Mouse (Mus musculus) CH12.LX (cell line): Measurements from ENCODE around the gene Ntm. TPM values are rescaled to one million over a fixed set of nuclear protein-coding genes. Genes with fewer than 3 reads are reported as not detected.

Source experiments
- DNase-seq: peaks from one replicate; pipeline ENCODE4 v3.0.0-alpha.2; 2013; ENCODE audit errors: extremely low read depth
- H3K27ac ChIP-seq: 2 replicates; pipeline ENCODE4 v1.5.1; 2012; ENCODE audit warnings: low read depth, mild to moderate bottlenecking, control low read depth, moderate library complexity; ENCODE audit not compliant: insufficient read depth
- H3K27me3 ChIP-seq: replicated peaks from 2 replicates; pipeline ENCODE3; 2012; ENCODE audit warnings: inconsistent platforms
- H3K36me3 ChIP-seq, 2 experiments: replicated peaks in 1 of 2; 2 replicates each; pipeline versions ENCODE3 to v1.6.1; 2012; ENCODE audit warnings: inconsistent platforms in 1 of 2, low read length in 1 of 2, mild to moderate bottlenecking in 1 of 2, mixed read lengths in 1 of 2, moderate library complexity in 1 of 2; ENCODE audit not compliant: control insufficient read depth in 1 of 2, insufficient read depth in 1 of 2
- H3K4me1 ChIP-seq, 2 experiments: 2 replicates each; pipeline ENCODE4 v1.6.1; 2012; ENCODE audit warnings: inconsistent platforms in 1 of 2, moderate library complexity in 1 of 2; ENCODE audit not compliant: insufficient read depth in 2 of 2, control insufficient read depth in 1 of 2
- H3K4me2 ChIP-seq: 2 replicates; pipeline ENCODE4 v1.6.1; 2012; ENCODE audit warnings: low read depth, mild to moderate bottlenecking, control low read depth; ENCODE audit not compliant: poor library complexity, insufficient read depth, severe bottlenecking
- H3K4me3 ChIP-seq, 3 experiments: fragments of 150-350 bp in 1 of 3; sonication (generic) in 1 of 3; replicated peaks in 1 of 3; 2 replicates each; pipeline versions ENCODE3 to v1.5.1; 2011 to 2012; ENCODE audit warnings: low read depth in 2 of 3, low read length in 2 of 3, mild to moderate bottlenecking in 2 of 3, moderate library complexity in 2 of 3, control low read depth in 1 of 3, improper control_type of control experiment in 1 of 3, inconsistent platforms in 1 of 3, mixed read lengths in 1 of 3; ENCODE audit not compliant: poor library complexity in 1 of 3
- H3K79me2 ChIP-seq: replicated peaks from 2 replicates; pipeline ENCODE4 v1.6.1; 2012; ENCODE audit warnings: mild to moderate bottlenecking, moderate library complexity; ENCODE audit not compliant: control insufficient read depth, poor library complexity, insufficient read depth, severe bottlenecking; ENCODE audit errors: extremely low read depth
- H3K9ac ChIP-seq: 2 replicates; pipeline ENCODE4 v1.6.1; 2012; ENCODE audit warnings: low read depth, mild to moderate bottlenecking, control low read depth, moderate library complexity; ENCODE audit not compliant: insufficient read depth
- H3K9me3 ChIP-seq: replicated peaks from 2 replicates; pipeline ENCODE3; 2012; ENCODE audit warnings: low read length, inconsistent platforms, mixed read lengths
- BHLHE40 ChIP-seq: IDR thresholded peaks from 2 replicates; pipeline ENCODE4 v1.6.1; 2011; ENCODE audit warnings: mild to moderate bottlenecking, low read depth, low read length, improper control_type of control experiment
- CTCF ChIP-seq, 2 experiments: IDR thresholded peaks in 1 of 2; conservative IDR thresholded peaks in 1 of 2; 2 replicates each; pipeline ENCODE4 v1.5.1; 2011 to 2012; ENCODE audit warnings: low read depth in 2 of 2, low read length in 2 of 2, improper control_type of control experiment in 1 of 2, inconsistent platforms in 1 of 2, mild to moderate bottlenecking in 1 of 2, moderate library complexity in 1 of 2
- E2F4 ChIP-seq: IDR thresholded peaks from 2 replicates; pipeline ENCODE4 v1.6.1; 2011; ENCODE audit warnings: low read depth, low read length, improper control_type of control experiment; ENCODE audit not compliant: insufficient replicate concordance
- ELF1 ChIP-seq: IDR thresholded peaks from 2 replicates; pipeline ENCODE4 v1.6.1; 2014; ENCODE audit warnings: low read depth, mild to moderate bottlenecking, inconsistent platforms, low read length, improper control_type of control experiment
- ETS1 ChIP-seq: conservative IDR thresholded peaks from 2 replicates; pipeline ENCODE4 v1.6.1; 2012; ENCODE audit warnings: low read depth, mild to moderate bottlenecking, inconsistent platforms, low read length, improper control_type of control experiment, moderate library complexity
- JUN ChIP-seq: IDR thresholded peaks from 2 replicates; pipeline ENCODE4 v1.6.1; 2011; ENCODE audit warnings: low read depth, mild to moderate bottlenecking, low read length, improper control_type of control experiment, moderate library complexity; ENCODE audit not compliant: insufficient read depth
- KAT2A ChIP-seq: IDR thresholded peaks from 2 replicates; pipeline ENCODE4 v1.6.1; 2012; ENCODE audit warnings: low read length, improper control_type of control experiment, inconsistent platforms; ENCODE audit not compliant: insufficient replicate concordance
- MAFK ChIP-seq: IDR thresholded peaks from 2 replicates; pipeline ENCODE4 v1.6.1; 2011; ENCODE audit warnings: low read length, improper control_type of control experiment; ENCODE audit not compliant: insufficient replicate concordance
- MAX ChIP-seq: IDR thresholded peaks from 2 replicates; pipeline ENCODE4 v1.6.1; 2011; ENCODE audit warnings: low read length, improper control_type of control experiment
- MAZ ChIP-seq: IDR thresholded peaks from 2 replicates; pipeline ENCODE4 v1.6.1; 2012; ENCODE audit warnings: low read depth, mild to moderate bottlenecking, inconsistent platforms, low read length, improper control_type of control experiment, moderate library complexity
- MXI1 ChIP-seq: IDR thresholded peaks from 2 replicates; pipeline ENCODE4 v1.6.1; 2011; ENCODE audit warnings: mild to moderate bottlenecking, low read depth, low read length, improper control_type of control experiment
- NELFE ChIP-seq: IDR thresholded peaks from 2 replicates; pipeline ENCODE4 v1.6.1; 2011; ENCODE audit warnings: low read depth, low read length, improper control_type of control experiment
- PAX5 ChIP-seq: IDR thresholded peaks from 2 replicates; pipeline ENCODE4 v1.6.1; 2012; ENCODE audit warnings: low read length, inconsistent platforms, mixed read lengths
- POLR2A ChIP-seq: IDR thresholded peaks from 2 replicates; pipeline ENCODE4 v1.6.1; 2011; ENCODE audit warnings: low read depth, mild to moderate bottlenecking, improper control_type of control experiment, low read length
- POLR2AphosphoS2 ChIP-seq: IDR thresholded peaks from 2 replicates; pipeline ENCODE4 v1.6.1; 2011; ENCODE audit warnings: low read depth, low read length, improper control_type of control experiment
- RCOR1 ChIP-seq: conservative IDR thresholded peaks from 2 replicates; pipeline ENCODE4 v1.6.1; 2012; ENCODE audit warnings: low read depth, mild to moderate bottlenecking, inconsistent platforms, low read length, improper control_type of control experiment
- SIN3A ChIP-seq: IDR thresholded peaks from 2 replicates; pipeline ENCODE4 v1.6.1; 2012; ENCODE audit warnings: low read length, improper control_type of control experiment, inconsistent platforms
- SMC3 ChIP-seq: IDR thresholded peaks from 2 replicates; pipeline ENCODE4 v1.6.1; 2011; ENCODE audit warnings: low read depth, low read length, improper control_type of control experiment
- TBP ChIP-seq: conservative IDR thresholded peaks from 2 replicates; pipeline ENCODE4 v1.6.1; 2011; ENCODE audit warnings: low read depth, low read length, improper control_type of control experiment
- USF1 ChIP-seq: IDR thresholded peaks from 2 replicates; pipeline ENCODE4 v1.6.1; 2014; ENCODE audit warnings: low read depth, mild to moderate bottlenecking, inconsistent platforms, low read length, improper control_type of control experiment
- USF2 ChIP-seq: conservative IDR thresholded peaks from 2 replicates; pipeline ENCODE4 v1.6.1; 2011; ENCODE audit warnings: low read depth, low read length, improper control_type of control experiment
- ZC3H11A ChIP-seq: IDR thresholded peaks from 2 replicates; pipeline ENCODE4 v1.6.1; 2012; ENCODE audit warnings: low read depth, mild to moderate bottlenecking, inconsistent platforms, low read length, improper control_type of control experiment
- ZNF384 ChIP-seq: IDR thresholded peaks from 2 replicates; pipeline ENCODE4 v1.6.1; 2012; ENCODE audit warnings: low read depth, low read length, improper control_type of control experiment, inconsistent platforms
- dilution Hi-C: fragments of 300-500 bp; cut with MboI; formaldehyde crosslinking; loops from 2 replicates; pipeline ENCODE4 v1.14.3; 2020; ENCODE audit warnings: low sequenced_read_pairs; ENCODE audit not compliant: extremely low pct_unique_long_range_greater_than_20kb, extremely low pct_ligation_motif_present
- in situ Hi-C: fragments of 300-500 bp; cut with MboI; formaldehyde crosslinking; loops from 3 replicates; pipeline ENCODE4 v1.14.3; 2019; ENCODE audit warnings: low sequenced_read_pairs, low pct_ligation_motif_present, low pct_unique_long_range_greater_than_20kb, mixed read lengths
- polyA plus RNA-seq: library from polyadenylated mRNA; unstranded; fragments of >175 nt; gene quantifications from 2 replicates; pipeline ENCODE4 v1.2.1, GENCODE M21; 2012; ENCODE audit warnings: low read depth; ENCODE audit not compliant: insufficient read length
- total RNA-seq, 2 experiments: library from RNA; depleted of rRNA; stranded (reverse); fragments of 300-350 nt in 1 of 2; fragments of >200 nt in 1 of 2; gene quantifications; 2 replicates each; pipeline ENCODE4 v1.2.3; 2012 to 2014

Ntm gene
- total and polyA plus RNA-seq, 3 experiments: not detected

- H3K79me2 ChIP-seq: no peaks in the 10 kb centered on the region
- H3K9me3 ChIP-seq: peaks cover 79% of the 10 kb centered on the region
- H3K9ac ChIP-seq: no peak overlapping the region
- no peak overlapping the region for H3K4me3 ChIP-seq
- no peak overlapping the region for H3K4me2 ChIP-seq
- no peak for DNase-seq
- H3K27me3 ChIP-seq: no peaks in the 10 kb centered on the region
- no peaks in the 10 kb centered on the region for H3K4me1 ChIP-seq
- dilution Hi-C loops: no loop called here
- TF ChIP-seq ETS1 (no peak), SMC3 (no peak), RCOR1 (no peak), ZC3H11A (no peak), SIN3A (no peak), PAX5 (no peak), MAZ (no peak), KAT2A (no peak), E2F4 (no peak), POLR2A (no peak), MAFK (no peak), USF2 (no peak), BHLHE40 (no peak), TBP (no peak), ELF1 (no peak), POLR2AphosphoS2 (no peak), NELFE (no peak)
- H3K36me3 ChIP-seq: no peaks in the 10 kb centered on the region
- H3K27ac ChIP-seq: no peak overlapping the region
- in situ Hi-C loops: no loop called here
Measured at GRCm38 (mm10) chr9:28999951-29000351, 963.0 kb downstream of the Ntm start.

DNA sequence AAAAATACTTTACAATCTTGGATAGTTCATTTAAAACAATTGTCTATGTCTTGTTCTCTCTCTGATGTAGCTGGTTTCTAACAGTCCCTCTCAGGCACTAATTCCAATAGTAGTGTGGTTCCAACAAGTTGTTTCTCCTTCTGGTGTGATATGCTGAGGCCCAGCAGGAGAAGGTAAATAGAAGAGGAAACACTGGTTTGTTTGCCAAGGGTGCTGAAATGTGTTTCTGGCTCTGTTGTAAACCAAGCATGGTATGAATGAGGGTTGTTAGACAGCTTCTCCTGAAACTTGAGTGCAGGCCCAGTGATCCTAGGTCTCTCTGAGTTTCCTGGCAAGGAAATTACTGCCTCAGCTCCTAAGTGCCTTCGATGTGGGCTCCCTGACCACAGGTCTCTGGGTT, 985.7 kb downstream of the Ntm start:
- dilution Hi-C loops: no loop called here
- no peak overlapping the region for H3K4me3 ChIP-seq
- DNase-seq: no peak
- no peak overlapping the region for H3K4me2 ChIP-seq
- H3K36me3 ChIP-seq: no peaks in the 10 kb centered on the region
- no peaks in the 10 kb centered on the region for H3K4me1 ChIP-seq
- no peak for TF ChIP-seq NELFE
- TF ChIP-seq PAX5: no peak
- no peak for TF ChIP-seq JUN
- TF ChIP-seq USF1: no peak
- TF ChIP-seq MXI1: no peak
- no peak for TF ChIP-seq ZNF384
- TF ChIP-seq SIN3A: no peak
- TF ChIP-seq MAX: no peak
- no peak for TF ChIP-seq POLR2A
- TF ChIP-seq CTCF (conservative IDR thresholded peaks at IDR 0.05 in 1 of 2, IDR thresholded peaks at IDR 0.05 in 1 of 2; ENCODE audit: low read depth in 2 of 2, low read length in 2 of 2): no peak
- no peak for TF ChIP-seq MAFK
- in situ Hi-C loops: no loop called here
- peaks cover 74% of the 10 kb centered on the region for H3K9me3 ChIP-seq
- no peaks in the 10 kb centered on the region for H3K27me3 ChIP-seq
- H3K79me2 ChIP-seq: no peaks in the 10 kb centered on the region
- H3K27ac ChIP-seq: no peak overlapping the region
- no peak overlapping the region for H3K9ac ChIP-seq
